Mouse (Mus musculus): ENCODE measurements at regions not wholly inside any gene's neighbourhood (a gene's known extent, or its start where the extent isn't known, plus 50 kb on each side); places are given as distances from the start of the nearest gene placed in this dataset.

DNA sequence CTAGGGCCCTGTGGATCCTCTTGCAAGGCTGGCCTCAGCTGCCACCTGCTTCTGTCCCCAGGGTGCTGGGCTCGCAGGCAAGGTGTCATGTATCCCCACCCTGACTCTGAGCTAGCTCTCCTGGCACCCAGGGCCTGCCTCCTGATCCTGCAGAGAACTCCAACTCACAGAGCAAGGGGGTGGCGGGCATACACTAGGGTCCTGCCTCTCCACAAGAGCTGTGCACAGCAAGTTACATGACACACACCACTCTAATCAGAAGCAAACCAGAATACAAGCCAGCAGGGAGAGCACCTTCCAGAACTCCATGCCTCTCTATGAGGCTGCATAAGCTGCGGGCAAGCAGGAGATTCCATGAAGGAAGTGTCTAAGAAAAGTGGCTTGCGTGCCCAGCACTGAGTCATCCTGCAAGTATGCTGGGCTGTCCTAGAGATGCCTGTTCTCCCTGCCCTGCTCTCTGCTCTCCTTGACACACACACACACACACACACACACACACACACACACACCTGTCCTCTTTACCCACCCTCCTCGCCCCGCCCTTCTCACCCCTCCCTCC is 208.8 kb upstream of the Arid1b start:
- H3K36me3 ChIP-seq: no peaks in the 10 kb centered on the region
- H3K4me1 ChIP-seq: peaks cover 3% of the 10 kb centered on the region
- ATAC-seq (ENCODE audit: borderline replicate concordance, extremely low read depth, low FRiP score, low TSS enrichment): peak; percentile 79
- H3K9ac ChIP-seq: no peak overlapping the region
- H3K4me2 ChIP-seq: peak overlapping the region; percentile 16; the same call in 1 of the 2 replicates
- no peaks in the 10 kb centered on the region for H3K27me3 ChIP-seq
- H3K9me3 ChIP-seq: no peaks in the 10 kb centered on the region
- no peak overlapping the region for H3K4me3 ChIP-seq
- WGBS: 30% methylated on average over 6 of the region's 6 CpGs
- H3K27ac ChIP-seq: peak overlapping the region; percentile 42; the same call in 1 of the 2 replicates

DNA sequence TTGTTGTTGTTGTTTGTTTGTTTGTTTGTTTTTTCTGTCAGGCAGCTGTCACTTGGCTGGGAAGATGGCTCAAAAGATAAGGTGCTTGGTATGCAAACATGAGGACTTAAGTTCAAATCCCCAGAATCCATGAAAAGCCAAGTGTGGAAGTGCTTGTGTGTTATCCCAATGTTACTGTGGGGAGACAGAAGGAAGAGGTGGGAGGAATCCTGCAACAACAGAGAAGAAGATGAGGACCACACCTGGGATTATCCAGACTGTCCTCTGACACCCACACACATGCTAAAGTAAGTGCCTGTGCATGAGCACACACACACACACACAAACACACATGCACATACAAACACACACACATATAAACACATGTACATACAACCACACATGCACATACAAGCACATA is 207.6 kb upstream of the Arid1b start:
- no peak overlapping the region for H3K4me2 ChIP-seq
- ATAC-seq (ENCODE audit: borderline replicate concordance, extremely low read depth, low FRiP score, low TSS enrichment): no peak
- H3K27ac ChIP-seq: no peak overlapping the region
- peaks cover 3% of the 10 kb centered on the region for H3K4me1 ChIP-seq
- no peak overlapping the region for H3K4me3 ChIP-seq
- H3K36me3 ChIP-seq: no peaks in the 10 kb centered on the region
- H3K9ac ChIP-seq: no peak overlapping the region
- no peaks in the 10 kb centered on the region for H3K27me3 ChIP-seq
- no peaks in the 10 kb centered on the region for H3K9me3 ChIP-seq

DNA sequence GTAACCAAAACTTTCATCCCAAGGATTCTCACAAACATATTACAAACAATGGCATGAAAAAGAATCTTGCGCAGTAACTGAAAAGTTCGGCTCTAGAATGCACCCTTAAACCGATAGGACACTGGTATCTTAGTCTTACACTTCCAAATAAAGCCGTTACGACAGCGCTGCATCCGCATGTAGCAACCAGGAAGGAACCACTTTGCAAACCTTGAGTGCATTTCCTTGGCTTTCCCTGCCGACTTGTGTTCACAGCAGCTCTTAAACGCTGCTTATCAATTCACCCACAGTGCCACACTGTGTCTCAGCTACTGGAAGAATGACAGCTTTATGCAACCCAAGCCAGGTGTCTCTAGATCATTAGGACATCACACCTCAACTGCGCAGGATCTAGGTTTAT is 202.3 kb upstream of the Arid1b start:
- no peak for ATAC-seq (ENCODE audit: borderline replicate concordance, extremely low read depth, low FRiP score, low TSS enrichment)
- no peak overlapping the region for H3K9ac ChIP-seq
- no peak overlapping the region for H3K27ac ChIP-seq
- 53% methylated on average over 10 of the region's 10 CpGs for WGBS
- H3K4me1 ChIP-seq: no peaks in the 10 kb centered on the region
- H3K4me3 ChIP-seq: no peak overlapping the region
- no peaks in the 10 kb centered on the region for H3K36me3 ChIP-seq
- no peak overlapping the region for H3K4me2 ChIP-seq
- H3K27me3 ChIP-seq: no peaks in the 10 kb centered on the region
- H3K9me3 ChIP-seq: no peaks in the 10 kb centered on the region

DNA sequence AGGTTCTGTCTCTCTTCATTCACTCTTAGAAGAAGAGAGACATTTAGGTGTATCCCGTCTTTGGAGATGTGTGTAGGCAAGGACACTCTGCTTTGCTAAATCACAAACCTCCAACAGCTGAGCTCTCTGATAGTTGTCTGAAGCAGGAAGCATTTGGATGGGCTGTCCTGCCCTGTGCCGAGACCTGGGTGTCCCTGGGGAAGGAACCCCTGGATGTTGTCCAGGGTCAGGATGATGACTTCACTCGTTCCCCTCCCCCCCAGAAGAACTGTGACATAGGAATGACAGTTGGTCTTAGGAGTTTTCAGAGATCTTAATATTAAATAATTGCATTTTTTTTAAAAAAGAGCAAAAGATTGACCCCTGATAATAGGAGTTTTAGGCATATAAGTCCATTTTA is 197.9 kb upstream of the Arid1b start:
- WGBS: 62% methylated on average over 3 of the region's 3 CpGs
- Histone ChIP-seq H3K36me3 (no peaks in the 10 kb centered on the region), H3K4me2 (no peak overlapping the region), H3K27ac (no peak overlapping the region), H3K4me3 (no peak overlapping the region), H3K9ac (no peak overlapping the region), H3K4me1 (no peaks in the 10 kb centered on the region), H3K27me3 (no peaks in the 10 kb centered on the region), H3K9me3 (no peaks in the 10 kb centered on the region)
- no peak for ATAC-seq (ENCODE audit: borderline replicate concordance, extremely low read depth, low FRiP score, low TSS enrichment)

DNA sequence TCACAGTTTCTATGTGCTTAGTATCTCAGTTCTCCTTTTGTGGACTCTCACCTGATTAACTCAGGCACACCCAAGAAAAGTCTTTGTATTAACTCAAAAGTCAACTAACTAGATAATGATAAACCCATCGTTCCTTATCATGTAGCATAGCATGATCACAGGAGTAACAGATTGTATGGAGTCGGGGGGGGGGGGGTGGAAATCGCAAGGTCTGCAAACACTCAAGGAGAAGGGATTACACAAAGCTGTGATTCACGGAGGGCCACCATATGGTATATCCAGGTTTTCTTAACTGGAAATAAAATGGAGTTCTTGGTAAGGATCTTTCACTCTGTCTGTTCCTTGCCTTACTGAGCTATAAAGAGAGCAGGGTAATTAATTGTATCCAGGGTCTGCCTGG is 190.1 kb upstream of the Arid1b start:
- no peak overlapping the region for H3K4me2 ChIP-seq
- no peak overlapping the region for H3K27ac ChIP-seq
- no peaks in the 10 kb centered on the region; the same call in 1 of the 2 replicates for H3K27me3 ChIP-seq
- H3K9ac ChIP-seq: no peak overlapping the region
- 65% methylated on average over 4 of the region's 4 CpGs for WGBS
- no peak for ATAC-seq (ENCODE audit: borderline replicate concordance, extremely low read depth, low FRiP score, low TSS enrichment)
- H3K4me3 ChIP-seq: no peak overlapping the region
- H3K4me1 ChIP-seq: peaks cover 7% of the 10 kb centered on the region
- H3K9me3 ChIP-seq: no peaks in the 10 kb centered on the region
- no peaks in the 10 kb centered on the region for H3K36me3 ChIP-seq

DNA sequence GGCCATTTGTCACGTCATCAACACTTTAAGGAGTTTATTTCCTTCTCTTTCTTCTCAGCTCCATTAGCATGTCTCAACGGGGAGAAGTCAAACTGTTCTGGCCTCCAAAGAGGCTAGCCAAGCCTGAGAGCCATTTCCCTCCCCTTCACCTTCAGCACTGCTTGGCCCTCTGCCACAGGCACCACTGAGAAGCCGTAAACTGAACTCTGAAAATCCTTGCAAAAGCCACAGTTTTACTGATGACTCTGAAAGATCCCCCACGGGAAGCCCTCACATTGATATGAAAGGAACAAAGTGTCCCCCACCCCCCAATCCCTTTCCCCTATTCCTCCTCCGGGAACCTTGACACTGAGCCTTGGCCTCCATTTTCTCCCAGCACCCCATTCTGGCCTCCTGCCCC is 188.1 kb upstream of the Arid1b start:
- WGBS: 40% methylated on average over 5 of the region's 5 CpGs
- Histone ChIP-seq H3K4me3 (no peak overlapping the region), H3K4me1 (peaks cover 7% of the 10 kb centered on the region), H3K9me3 (no peaks in the 10 kb centered on the region), H3K9ac (no peak overlapping the region), H3K4me2 (no peak overlapping the region), H3K27ac (no peak overlapping the region), H3K27me3 (no peaks in the 10 kb centered on the region; the same call in 1 of the 2 replicates), H3K36me3 (no peaks in the 10 kb centered on the region)
- ATAC-seq (ENCODE audit: borderline replicate concordance, extremely low read depth, low FRiP score, low TSS enrichment): no peak

DNA sequence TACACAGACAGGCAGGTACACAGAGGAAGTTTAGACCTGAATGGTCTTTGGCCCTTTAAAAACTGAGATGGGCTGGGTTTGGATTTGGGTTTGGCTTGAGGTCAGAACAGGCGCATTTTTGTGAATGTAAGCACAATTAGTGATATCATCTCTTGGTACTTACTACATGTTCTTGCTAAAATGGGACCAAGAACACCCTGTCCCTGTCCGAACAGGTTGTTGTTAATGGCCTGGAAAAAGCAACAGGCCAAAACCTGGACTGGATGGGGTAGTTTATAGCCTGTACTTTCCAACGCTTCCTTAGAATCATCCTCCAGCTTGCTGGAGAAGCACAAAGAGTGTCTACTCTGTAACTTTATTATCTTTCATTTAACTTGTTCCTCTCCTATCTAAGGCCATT is 185.2 kb upstream of the Arid1b start:
- Histone ChIP-seq H3K36me3 (no peaks in the 10 kb centered on the region), H3K4me3 (no peak overlapping the region), H3K9ac (no peak overlapping the region), H3K27me3 (no peaks in the 10 kb centered on the region; the same call in 1 of the 2 replicates), H3K9me3 (no peaks in the 10 kb centered on the region), H3K27ac (no peak overlapping the region), H3K4me2 (no peak overlapping the region), H3K4me1 (peaks cover 7% of the 10 kb centered on the region)
- 74% methylated on average over 3 of the region's 3 CpGs for WGBS
- ATAC-seq (ENCODE audit: borderline replicate concordance, extremely low read depth, low FRiP score, low TSS enrichment): no peak

DNA sequence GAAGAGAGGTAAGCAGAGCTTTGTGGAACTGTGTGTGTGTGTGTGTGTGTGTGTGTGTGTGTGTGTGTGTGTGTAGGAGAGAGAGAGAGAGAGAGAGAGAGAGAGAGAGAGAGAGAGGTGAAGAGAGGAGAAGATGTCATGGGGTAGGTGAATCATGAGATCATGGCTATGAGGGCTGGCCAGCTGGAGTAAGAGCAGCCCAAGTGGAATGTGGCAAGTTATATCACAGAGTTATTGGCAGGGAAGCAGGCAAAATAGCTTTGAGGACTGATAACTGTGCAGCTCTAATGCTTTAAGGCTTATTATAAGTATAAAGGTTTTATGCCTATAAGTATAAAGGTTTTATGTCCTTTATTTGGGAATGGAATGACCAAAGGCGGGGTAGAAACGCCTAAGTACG is 180.9 kb upstream of the Arid1b start:
- H3K27ac ChIP-seq: no peak overlapping the region
- H3K4me1 ChIP-seq: no peaks in the 10 kb centered on the region
- no peaks in the 10 kb centered on the region for H3K9me3 ChIP-seq
- H3K9ac ChIP-seq: no peak overlapping the region
- H3K4me2 ChIP-seq: no peak overlapping the region
- no peak for ATAC-seq (ENCODE audit: borderline replicate concordance, extremely low read depth, low FRiP score, low TSS enrichment)
- WGBS: 77% methylated on average over 3 of the region's 3 CpGs
- H3K36me3 ChIP-seq: no peaks in the 10 kb centered on the region
- no peaks in the 10 kb centered on the region; the same call in 1 of the 2 replicates for H3K27me3 ChIP-seq
- no peak overlapping the region for H3K4me3 ChIP-seq

DNA sequence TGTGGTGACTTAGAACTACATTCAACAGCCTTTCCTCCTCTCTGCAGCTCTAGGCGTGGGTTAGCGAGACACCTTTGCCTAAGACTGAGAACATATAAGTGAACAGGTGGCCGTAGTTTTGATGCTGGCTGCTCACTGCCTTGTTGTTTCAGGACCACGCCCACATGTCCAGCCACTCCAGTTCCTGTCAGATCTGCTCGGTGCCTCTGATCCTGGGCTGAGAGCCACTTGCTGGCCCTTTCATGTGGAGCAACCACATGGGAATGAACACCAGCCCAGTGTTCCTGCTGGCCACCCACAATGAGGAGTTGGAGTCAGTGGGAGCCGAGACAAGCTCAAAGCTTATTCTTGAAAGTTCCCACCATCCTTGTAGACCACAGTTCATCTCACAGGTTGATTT is 180.5 kb upstream of the Arid1b start:
- Histone ChIP-seq H3K4me1 (no peaks in the 10 kb centered on the region), H3K4me3 (no peak overlapping the region), H3K36me3 (no peaks in the 10 kb centered on the region), H3K27ac (no peak overlapping the region), H3K9me3 (no peaks in the 10 kb centered on the region), H3K27me3 (no peaks in the 10 kb centered on the region; the same call in 1 of the 2 replicates), H3K4me2 (no peak overlapping the region), H3K9ac (no peak overlapping the region)
- ATAC-seq (ENCODE audit: borderline replicate concordance, extremely low read depth, low FRiP score, low TSS enrichment): no peak
- whole genome bisulfite sequencing: 56% methylated on average over 6 of the region's 6 CpGs

DNA sequence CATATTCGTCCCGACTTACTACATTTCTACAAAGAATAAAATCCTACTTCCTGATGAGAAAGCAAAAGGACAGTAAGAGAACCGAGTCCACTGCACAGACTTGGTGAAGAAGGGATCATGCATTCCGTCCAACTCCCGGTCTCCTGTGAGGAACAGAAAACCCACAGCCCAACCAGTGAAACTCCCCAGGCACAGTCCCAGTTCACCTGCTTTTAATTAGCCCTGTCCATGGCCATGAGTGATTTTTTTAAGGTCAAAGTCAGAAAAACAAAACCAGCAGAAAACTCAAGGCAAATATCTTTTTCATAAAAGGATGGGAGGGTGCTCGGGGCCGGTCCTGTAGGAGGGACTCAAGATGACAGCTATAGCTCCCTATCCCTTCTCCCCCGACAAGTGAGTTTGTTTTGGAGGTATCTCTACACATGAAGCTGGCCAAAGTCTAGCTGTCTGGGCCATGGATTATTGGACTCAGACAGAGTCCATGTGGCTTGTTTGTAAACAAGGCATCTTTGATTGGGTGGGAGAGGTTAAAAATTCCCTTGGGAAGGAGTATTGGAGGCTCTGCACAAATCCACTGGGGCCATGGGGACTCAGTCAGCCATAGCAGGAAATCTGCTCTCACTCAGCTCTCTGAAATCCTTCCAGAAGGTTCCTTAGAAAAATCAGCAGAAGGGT is 168.8 kb upstream of the Arid1b start:
- Histone ChIP-seq H3K4me3 (no peak overlapping the region), H3K36me3 (no peaks in the 10 kb centered on the region), H3K27ac (no peak overlapping the region), H3K4me1 (no peaks in the 10 kb centered on the region), H3K9me3 (no peaks in the 10 kb centered on the region), H3K9ac (no peak overlapping the region), H3K27me3 (no peaks in the 10 kb centered on the region), H3K4me2 (no peak overlapping the region)
- ATAC-seq (ENCODE audit: borderline replicate concordance, extremely low read depth, low FRiP score, low TSS enrichment): no peak
- WGBS: 67% methylated on average over 8 of the region's 8 CpGs

DNA sequence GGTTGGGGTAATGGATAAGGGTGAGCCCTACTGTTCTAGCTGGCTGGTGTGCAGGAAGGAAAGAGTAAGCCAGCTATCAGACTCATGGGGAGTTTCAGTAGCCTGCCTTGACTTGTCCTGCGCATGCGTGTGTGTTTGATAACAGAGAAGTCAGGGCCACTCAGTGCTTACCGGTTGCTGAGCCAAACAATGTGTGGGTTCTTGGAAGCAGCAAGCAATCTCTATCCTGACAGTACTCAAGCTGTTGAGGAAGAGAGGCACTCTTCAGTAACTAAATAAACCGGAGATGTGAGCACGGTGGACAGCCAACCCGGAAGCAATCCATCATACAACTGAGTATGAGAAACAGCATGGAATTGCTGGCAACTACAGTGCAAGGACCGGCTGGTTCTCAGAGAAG is 160.1 kb upstream of the Arid1b start:
- Histone ChIP-seq H3K4me1 (peaks cover 3% of the 10 kb centered on the region; the same call in 1 of the 2 replicates), H3K36me3 (no peaks in the 10 kb centered on the region), H3K27me3 (no peaks in the 10 kb centered on the region), H3K9me3 (no peaks in the 10 kb centered on the region), H3K4me3 (no peak overlapping the region), H3K27ac (no peak overlapping the region), H3K4me2 (peak overlapping the region; percentile 4; the same call in 1 of the 2 replicates), H3K9ac (no peak overlapping the region)
- ATAC-seq (ENCODE audit: borderline replicate concordance, extremely low read depth, low FRiP score, low TSS enrichment): peak; percentile 89
- WGBS: 23% methylated on average over 7 of the region's 7 CpGs

DNA sequence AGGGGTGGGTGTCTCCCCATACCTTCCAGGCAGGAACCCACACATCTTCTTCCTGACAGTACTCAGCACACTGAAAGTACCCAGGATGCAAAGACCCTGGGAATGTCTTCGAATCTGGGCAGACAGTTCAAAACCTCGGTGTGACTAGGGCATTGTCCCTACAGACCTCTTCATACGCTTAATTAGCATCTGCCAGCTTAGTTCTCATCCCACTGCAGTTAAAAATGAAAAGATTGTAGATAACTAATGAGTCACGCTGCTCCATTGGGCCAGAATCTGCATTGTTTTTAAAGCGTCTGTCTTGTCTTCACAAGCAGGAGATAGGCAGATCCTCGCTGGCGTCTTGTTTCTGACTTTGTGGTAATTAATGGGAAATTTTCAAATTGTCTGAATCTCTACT is 159.6 kb upstream of the Arid1b start:
- Histone ChIP-seq H3K27ac (no peak overlapping the region), H3K9me3 (no peaks in the 10 kb centered on the region), H3K9ac (no peak overlapping the region), H3K4me1 (peaks cover 3% of the 10 kb centered on the region; the same call in 1 of the 2 replicates), H3K36me3 (no peaks in the 10 kb centered on the region), H3K27me3 (no peaks in the 10 kb centered on the region), H3K4me3 (no peak overlapping the region), H3K4me2 (peak overlapping the region; percentile 4; the same call in 1 of the 2 replicates)
- ATAC-seq (ENCODE audit: borderline replicate concordance, extremely low read depth, low FRiP score, low TSS enrichment): no peak
- 66% methylated on average over 7 of the region's 7 CpGs for WGBS

Data from lung, embryonic 15.5 days (tissue).